ENCODE assay signal across 14 mouse cellular contexts in genomic region chr13:28945681-28946080, GRCm38 (mm10).
"Had no signal": no experiment of that assay in that cellular context is flagged by ENCODE, and none has a peak within 500 bp of the region (broad histone marks: within the 10 kb centered on the region; RNA-seq: fewer than 3 reads in every experiment).

No protein-coding gene starts in this region.

- DNase-seq: kidney, adult 2 months; kidney, postnatal 4 days; left cerebral cortex, postnatal 4 days; liver, embryonic 13.5 days; lung, adult 2 months; lung, postnatal 14 days; lung, postnatal 4 days; thymus, adult 18-20 months; thymus, postnatal 25 days had no signal

- H3K9me3 ChIP-seq: limb, embryonic 13.5 days; liver, embryonic 13.5 days; midbrain, embryonic 13.5 days; neural tube, embryonic 13.5 days had no signal

- H3K9ac ChIP-seq: limb, embryonic 13.5 days; liver, embryonic 13.5 days; midbrain, embryonic 13.5 days; neural tube, embryonic 13.5 days had no signal

- ATAC-seq: intestine, postnatal 0 days had no signal

- H3K4me3 ChIP-seq: limb, embryonic 13.5 days; liver, embryonic 13.5 days; midbrain, embryonic 13.5 days; neural tube, embryonic 13.5 days had no signal

- H3K27ac ChIP-seq: kidney, postnatal 0 days; limb, embryonic 13.5 days; liver, embryonic 13.5 days had no signal

- H3K4me2 ChIP-seq: limb, embryonic 13.5 days; liver, embryonic 13.5 days; midbrain, embryonic 13.5 days; neural tube, embryonic 13.5 days had no signal

- H3K27me3 ChIP-seq: limb, embryonic 13.5 days; midbrain, embryonic 13.5 days; neural tube, embryonic 13.5 days had no signal

- H3K36me3 ChIP-seq: liver, embryonic 13.5 days had no signal
